Mouse (Mus musculus) thymus, adult 2 months (tissue): Measurements from ENCODE around the gene Irak3. TPM values are rescaled to one million over a fixed set of nuclear protein-coding genes. Genes with fewer than 3 reads are reported as not detected.
A peak's percentile ranks its signal among the peaks of the same experiment; 100 is the strongest.

Experiments
- DNase-seq: peaks from one replicate; pipeline ENCODE4 v3.0.0; 2021
- H3K27ac ChIP-seq: fragments of 200-500 bp; 2 replicates; pipeline ENCODE4 v1.5.1; 2012; ENCODE audit warnings: low read length, control low read depth; ENCODE audit not compliant: control insufficient read depth, insufficient read depth
- H3K27me3 ChIP-seq: fragments of 200-500 bp; 2 replicates; pipeline ENCODE4 v1.6.1; 2012; ENCODE audit warnings: mild to moderate bottlenecking, low read length, moderate library complexity, mixed read lengths; ENCODE audit not compliant: control insufficient read depth, insufficient read depth
- H3K36me3 ChIP-seq: fragments of 200-500 bp; 2 replicates; pipeline ENCODE4 v1.6.1; 2012; ENCODE audit warnings: mild to moderate bottlenecking, low read length, moderate library complexity; ENCODE audit not compliant: control insufficient read depth, insufficient read depth
- H3K4me1 ChIP-seq: fragments of 200-500 bp; replicated peaks from 2 replicates; pipeline ENCODE4 v1.6.1; 2012; ENCODE audit warnings: low read length; ENCODE audit not compliant: control insufficient read depth, insufficient read depth
- H3K4me3 ChIP-seq: fragments of 200-500 bp; 2 replicates; pipeline ENCODE4 v1.5.1; 2012; ENCODE audit warnings: mild to moderate bottlenecking, low read length, control low read depth, moderate library complexity; ENCODE audit not compliant: control insufficient read depth, insufficient read depth
- CTCF ChIP-seq: fragments of 200-500 bp; IDR thresholded peaks from 2 replicates; pipeline ENCODE4 v1.5.1; 2012; ENCODE audit warnings: mild to moderate bottlenecking, control low read depth, low read length, moderate library complexity, borderline replicate concordance; ENCODE audit not compliant: control insufficient read depth, poor library complexity, insufficient read depth; ENCODE audit errors: extremely low read depth
- POLR2A ChIP-seq: fragments of 200-500 bp; IDR thresholded peaks from 2 replicates; pipeline ENCODE4 v1.6.1; 2012; ENCODE audit warnings: mild to moderate bottlenecking, low read length, control low read depth, moderate library complexity; ENCODE audit not compliant: control insufficient read depth, poor library complexity, insufficient read depth; ENCODE audit errors: extremely low read depth
- WGBS: fragments of 180-500 bp; shearing (Covaris S2); methylation state at CpG from one replicate; pipeline ENCODE4 v1.1.7; 2018; 5-methylcytosine and 5-hydroxymethylcytosine counted together
- polyA plus RNA-seq: library from polyadenylated mRNA; depleted of rRNA; stranded (reverse); fragments of >200 nt; gene quantifications from 2 replicates; pipeline ENCODE4 v1.2.3, GENCODE M21; 2012

Irak3 gene
- polyA plus RNA-seq, 1 experiment: 2.3 TPM

- TF ChIP-seq CTCF (no peak), POLR2A (no peak)
- Histone ChIP-seq H3K4me1 (peaks cover 16% of the 10 kb centered on the region), H3K27me3 (no peaks in the 10 kb centered on the region), H3K27ac (no peak overlapping the region), H3K36me3 (no peaks in the 10 kb centered on the region), H3K4me3 (no peak overlapping the region)
- DNase-seq: peak; percentile 36
- 8% methylated on average over 8 of the region's 8 CpGs for WGBS
Measured at GRCm38 (mm10) chr10:120193255-120193654, 8.7 kb downstream of the Irak3 start.

- Histone ChIP-seq H3K4me1 (peaks cover 12% of the 10 kb centered on the region), H3K27me3 (no peaks in the 10 kb centered on the region), H3K36me3 (no peaks in the 10 kb centered on the region), H3K4me3 (no peak overlapping the region), H3K27ac (no peak overlapping the region)
- WGBS: 90% methylated on average over 4 of the region's 4 CpGs
- no peak for DNase-seq
- TF ChIP-seq CTCF: no peak
- no peak for TF ChIP-seq POLR2A
Measured at GRCm38 (mm10) chr10:120192278-120192677, 9.7 kb downstream of the Irak3 start.

- no peak overlapping the region for H3K27ac ChIP-seq
- WGBS: 91% methylated on average over 6 of the region's 6 CpGs
- TF ChIP-seq CTCF (no peak), POLR2A (no peak)
- H3K4me1 ChIP-seq: peaks cover 12% of the 10 kb centered on the region
- no peak overlapping the region for H3K4me3 ChIP-seq
- H3K27me3 ChIP-seq: no peaks in the 10 kb centered on the region
- no peak for DNase-seq
- no peaks in the 10 kb centered on the region for H3K36me3 ChIP-seq
Measured at GRCm38 (mm10) chr10:120191165-120191564, 10.8 kb downstream of the Irak3 start.

GRCm38 (mm10) chr10:120189782-120190181, 12.1 kb downstream of the Irak3 start:
- Histone ChIP-seq H3K27ac (no peak overlapping the region), H3K4me3 (no peak overlapping the region), H3K4me1 (peaks cover 12% of the 10 kb centered on the region), H3K36me3 (no peaks in the 10 kb centered on the region), H3K27me3 (no peaks in the 10 kb centered on the region)
- WGBS: 21% methylated on average over 6 of the region's 6 CpGs
- TF ChIP-seq POLR2A (no peak), CTCF (no peak)
- DNase-seq: no peak

- no peak overlapping the region for H3K27ac ChIP-seq
- DNase-seq: peak; percentile 10
- H3K27me3 ChIP-seq: no peaks in the 10 kb centered on the region
- H3K36me3 ChIP-seq: no peaks in the 10 kb centered on the region
- no peak for TF ChIP-seq POLR2A
- TF ChIP-seq CTCF: no peak
- no peak overlapping the region for H3K4me3 ChIP-seq
- WGBS: 4% methylated on average over 11 of the region's 11 CpGs
- peaks cover 12% of the 10 kb centered on the region for H3K4me1 ChIP-seq
Measured at GRCm38 (mm10) chr10:120189276-120189675, 12.7 kb downstream of the Irak3 start.

- TF ChIP-seq CTCF (no peak), POLR2A (no peak)
- Histone ChIP-seq H3K27ac (no peak overlapping the region), H3K4me1 (peaks cover 8% of the 10 kb centered on the region), H3K36me3 (no peaks in the 10 kb centered on the region), H3K27me3 (no peaks in the 10 kb centered on the region), H3K4me3 (no peak overlapping the region)
- no peak for DNase-seq
- 71% methylated on average over 2 of the region's 2 CpGs for WGBS
Measured at GRCm38 (mm10) chr10:120188513-120188912, 13.4 kb downstream of the Irak3 start.

- WGBS: 60% methylated on average over 2 of the region's 2 CpGs
- TF ChIP-seq CTCF: no peak
- no peak for TF ChIP-seq POLR2A
- DNase-seq: no peak
- Histone ChIP-seq H3K4me1 (no peaks in the 10 kb centered on the region), H3K4me3 (no peak overlapping the region), H3K27ac (no peak overlapping the region), H3K36me3 (no peaks in the 10 kb centered on the region), H3K27me3 (no peaks in the 10 kb centered on the region)
Measured at GRCm38 (mm10) chr10:120183342-120183741, 18.6 kb downstream of the Irak3 start.
